Mouse (Mus musculus) lung, embryonic 16.5 days (tissue): ENCODE results near the gene Myo10. TPM values are rescaled to one million over a fixed set of nuclear protein-coding genes. Genes with fewer than 3 reads are reported as not detected.
A peak's percentile ranks its signal among the peaks of the same experiment; 100 is the strongest.

ENCODE experiments used
- ATAC-seq: fragments of 200-750 bp; cut with Nextera tagmentation; 2 replicates; pipeline ENCODE4 v1.8.0; 2017; ENCODE audit warnings: low read depth, mild to moderate bottlenecking, moderate library complexity
- H3K27ac ChIP-seq: fragments of 300-500 bp; sonication (generic); 2 replicates; pipeline ENCODE4 v1.5.1; 2014; ENCODE audit warnings: mild to moderate bottlenecking, control low read depth, low read length
- H3K27me3 ChIP-seq: fragments of 300-500 bp; sonication (generic); 2 replicates; pipeline ENCODE4 v1.6.1; 2014; ENCODE audit warnings: low read depth, low read length, mixed read lengths; ENCODE audit not compliant: control insufficient read depth, insufficient read depth
- H3K36me3 ChIP-seq: fragments of 300-500 bp; sonication (generic); 2 replicates; pipeline ENCODE4 v1.6.1; 2014; ENCODE audit warnings: low read length; ENCODE audit not compliant: control insufficient read depth, insufficient read depth
- H3K4me1 ChIP-seq: fragments of 300-500 bp; sonication (generic); replicated peaks from 2 replicates; pipeline ENCODE4 v1.6.1; 2014; ENCODE audit warnings: low read length, mixed read lengths; ENCODE audit not compliant: control insufficient read depth, insufficient read depth
- H3K4me2 ChIP-seq: fragments of 300-500 bp; sonication (generic); 2 replicates; pipeline ENCODE4 v1.6.1; 2014; ENCODE audit warnings: low read depth, low read length, control low read depth
- H3K4me3 ChIP-seq: fragments of 300-500 bp; sonication (generic); 2 replicates; pipeline ENCODE4 v1.5.1; 2014; ENCODE audit warnings: mild to moderate bottlenecking, low read length, control low read depth
- H3K9ac ChIP-seq: fragments of 300-500 bp; sonication (generic); 2 replicates; pipeline ENCODE4 v1.6.1; 2014; ENCODE audit warnings: low read length, control low read depth
- H3K9me3 ChIP-seq: fragments of 300-500 bp; sonication (generic); 2 replicates; pipeline ENCODE4 v1.6.1; 2016; ENCODE audit warnings: low read length; ENCODE audit not compliant: control insufficient read depth
- WGBS: fragments of 180-500 bp; shearing (Covaris S2); extraction: QIAGEN DNeasy Blood & Tissue Kit; methylation state at CpG from one replicate; pipeline ENCODE4 v1.1.7; 2014; 5-methylcytosine and 5-hydroxymethylcytosine counted together
- polyA plus RNA-seq: library from polyadenylated mRNA; unstranded; fragments of >200 nt; fragmentation: Nextera tagmentation; extraction: Ambion mirVana; gene quantifications from 2 replicates; pipeline ENCODE4 v1.2.1, GENCODE M21; 2015

Gene Myo10
- polyA plus RNA-seq, 1 experiment from 2014 or later, result 33.2 TPM

DNA sequence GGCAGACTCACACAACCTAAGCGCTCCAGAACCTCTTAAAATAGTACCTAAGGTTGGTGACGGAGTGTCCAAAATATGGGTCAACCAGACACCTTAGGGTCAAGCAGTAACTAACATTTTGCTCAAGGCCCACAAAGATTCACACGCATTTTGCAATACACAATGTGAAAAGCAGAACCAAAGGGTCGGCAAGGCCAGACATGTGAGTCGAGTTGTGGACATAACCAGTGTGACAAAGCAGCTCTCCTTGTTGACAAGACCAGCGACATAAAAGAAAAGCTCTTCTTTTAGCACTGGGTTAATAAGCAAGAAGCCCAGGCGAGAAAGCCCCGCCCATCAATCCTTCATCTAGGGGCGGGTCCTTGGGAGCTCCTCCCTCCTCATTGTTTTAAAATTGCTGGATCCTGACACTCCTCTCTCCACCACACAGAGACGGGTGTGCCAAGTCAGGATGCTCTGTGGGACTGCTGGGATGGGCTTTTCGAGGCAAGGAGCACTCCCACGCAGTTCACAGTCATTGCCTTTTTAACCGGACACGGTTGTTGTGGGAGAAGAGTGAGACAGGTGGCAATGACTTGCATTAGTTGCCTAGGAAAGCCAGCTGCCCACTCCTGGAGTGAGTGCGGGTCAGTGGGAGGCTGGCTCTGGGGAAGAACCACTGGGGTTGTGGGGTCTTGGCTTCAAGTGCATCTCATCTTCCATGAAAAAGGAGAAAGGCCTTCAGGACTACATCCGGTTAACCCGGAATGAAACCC lies 212.8 kb downstream of the Myo10 start:
- no peak overlapping the region for H3K4me2 ChIP-seq
- H3K4me3 ChIP-seq, result no peak overlapping the region
- WGBS, result 82% methylated on average over 17 of the region's 17 CpGs
- H3K36me3 ChIP-seq, result no peaks in the 10 kb centered on the region
- no peak overlapping the region for H3K27ac ChIP-seq
- no peaks in the 10 kb centered on the region for H3K27me3 ChIP-seq
- ATAC-seq, result no peak
- no peaks in the 10 kb centered on the region for H3K4me1 ChIP-seq
- H3K9ac ChIP-seq, result no peak overlapping the region
- peaks cover 4% of the 10 kb centered on the region; the same call in 1 of the 2 replicates for H3K9me3 ChIP-seq

DNA sequence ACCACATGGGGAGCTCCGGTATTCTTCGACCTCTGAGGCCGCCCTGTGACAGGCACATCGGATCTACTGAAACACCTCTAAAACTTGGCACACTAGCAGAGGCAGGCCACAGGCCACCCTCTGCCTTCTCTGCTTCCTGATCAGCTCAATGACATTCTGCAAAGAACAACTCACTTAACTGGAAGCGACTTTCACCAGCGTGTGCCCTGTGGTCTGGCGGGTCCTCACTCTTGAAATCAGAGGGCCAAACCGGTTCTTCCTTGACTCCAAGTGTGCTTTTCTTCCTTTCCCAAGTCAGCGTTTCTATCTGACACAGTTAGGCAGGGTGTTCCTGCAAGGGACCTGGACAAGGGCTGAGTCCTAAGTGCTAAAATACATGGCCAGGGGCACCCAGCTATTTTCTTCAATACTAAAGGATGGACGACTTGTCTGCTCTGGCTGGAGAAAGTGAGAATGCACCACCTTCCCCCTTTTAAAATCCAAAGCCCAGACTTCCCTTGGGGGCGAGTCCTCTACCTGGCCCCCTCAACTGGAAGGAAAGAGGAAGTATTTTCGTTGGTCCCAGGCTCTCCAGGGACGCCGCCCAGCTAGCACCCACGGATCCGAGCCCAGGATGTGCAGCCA lies 220.2 kb downstream of the Myo10 start:
- WGBS, result 9% methylated on average over 16 of the region's 16 CpGs

DNA sequence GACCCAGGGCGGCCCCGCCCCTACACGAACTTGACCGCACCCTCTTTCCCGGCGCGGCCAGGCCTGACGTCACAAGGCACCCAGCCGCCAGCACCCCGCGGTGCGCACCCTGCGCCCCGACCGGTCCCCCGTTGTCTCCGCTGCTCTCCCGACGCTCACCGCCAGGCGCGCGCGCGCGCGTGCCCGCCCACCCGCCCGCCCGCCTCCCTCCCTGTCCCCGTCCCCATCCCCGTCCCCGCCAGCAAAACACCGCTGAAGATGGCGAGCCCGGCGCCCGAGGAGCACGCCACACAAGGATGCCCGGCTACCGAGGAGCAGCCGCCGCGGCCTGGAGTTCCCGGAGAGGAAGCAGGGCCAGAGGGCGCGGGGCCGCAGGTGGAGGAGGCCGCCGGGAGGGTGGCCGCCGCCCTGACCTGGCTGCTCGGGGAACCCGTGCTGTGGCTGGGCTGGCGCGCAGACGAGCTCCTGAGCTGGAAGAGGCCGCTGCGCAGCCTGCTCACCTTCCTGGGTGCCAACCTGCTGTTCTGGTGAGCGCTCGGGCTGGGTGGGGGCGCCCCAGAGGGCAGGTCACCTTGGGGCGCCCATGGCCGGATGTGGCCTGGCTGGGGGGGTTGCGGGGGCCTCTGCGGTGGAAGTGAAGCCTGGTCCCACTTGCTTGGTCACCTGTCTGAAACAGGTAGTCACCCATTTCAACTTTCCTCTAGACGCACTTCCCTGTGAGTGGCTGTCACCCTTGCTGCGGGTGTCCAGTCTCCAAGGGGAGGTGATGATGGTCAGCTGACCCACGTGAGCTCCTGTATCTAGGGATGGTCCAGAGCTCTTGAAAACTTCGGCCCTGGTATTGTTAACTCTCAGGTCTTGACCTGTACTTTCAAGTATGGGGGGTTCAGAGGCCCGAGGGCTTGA lies 221.0 kb downstream of the Myo10 start, which contains the start of gene Retreg1:
Gene Retreg1, plus strand, starts transcription at position 95 of the 906 bp plus-strand sequence.
- H3K9ac ChIP-seq, result peak within 1 kb of the TSS; percentile 73
- no peaks in the 10 kb centered on the region for H3K9me3 ChIP-seq
- under 1% methylated on average over 52 of the region's 72 CpGs for WGBS
- peak within 1 kb of the TSS; percentile 90 for H3K4me2 ChIP-seq
- H3K4me1 ChIP-seq, result peaks cover 7% of the 10 kb centered on the region; the same call in 1 of the 2 replicates
- peak; percentile 93 for ATAC-seq
- no peaks in the 10 kb centered on the region for H3K36me3 ChIP-seq
- peak within 1 kb of the TSS; percentile 64 for H3K27ac ChIP-seq
- H3K27me3 ChIP-seq, result peaks cover 8% of the 10 kb centered on the region; the same call in 1 of the 2 replicates
- peak within 1 kb of the TSS; percentile 79 for H3K4me3 ChIP-seq

More for the DNA sequence above, 220.2 kb downstream of the Myo10 start:
- H3K27me3 ChIP-seq, result peaks cover 8% of the 10 kb centered on the region; the same call in 1 of the 2 replicates
- H3K27ac ChIP-seq, result peak overlapping the region; percentile 64
- peak overlapping the region; percentile 79 for H3K4me3 ChIP-seq
- H3K9ac ChIP-seq, result peak overlapping the region; percentile 73
- H3K36me3 ChIP-seq, result no peaks in the 10 kb centered on the region
- peak overlapping the region; percentile 90 for H3K4me2 ChIP-seq
- peak; percentile 32; the same call in 1 of the 2 replicates for ATAC-seq
- peaks cover 7% of the 10 kb centered on the region; the same call in 1 of the 2 replicates for H3K4me1 ChIP-seq
- H3K9me3 ChIP-seq, result no peaks in the 10 kb centered on the region

DNA sequence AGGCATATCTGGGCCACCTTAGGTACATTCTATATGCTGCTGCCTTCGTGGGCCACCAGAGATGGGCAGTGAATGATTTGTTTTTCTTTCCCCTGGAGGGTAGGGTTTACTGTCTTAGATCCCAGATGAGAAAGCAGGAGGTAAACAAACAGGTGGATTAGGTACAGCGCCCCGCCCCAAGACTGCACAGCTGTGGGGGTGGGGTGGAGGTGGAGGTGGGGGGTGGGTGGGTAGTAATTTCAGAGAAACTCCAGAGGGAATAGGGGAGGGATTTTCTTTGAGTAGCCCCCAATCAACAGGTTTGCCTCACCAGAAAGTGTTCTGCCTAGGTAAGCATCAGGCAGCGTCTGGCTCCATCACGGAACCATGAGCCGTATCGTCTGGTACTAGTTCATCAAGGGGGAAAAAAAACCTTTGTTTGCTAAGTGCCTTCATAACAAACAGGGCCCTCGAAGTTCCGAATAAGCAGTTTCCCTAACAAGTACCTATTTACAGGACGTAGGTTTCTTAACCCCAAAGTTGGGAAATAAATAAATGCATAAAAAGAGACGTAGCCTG lies 221.8 kb downstream of the Myo10 start:
- ATAC-seq, result no peak; the same call in 1 of the 2 replicates

DNA sequence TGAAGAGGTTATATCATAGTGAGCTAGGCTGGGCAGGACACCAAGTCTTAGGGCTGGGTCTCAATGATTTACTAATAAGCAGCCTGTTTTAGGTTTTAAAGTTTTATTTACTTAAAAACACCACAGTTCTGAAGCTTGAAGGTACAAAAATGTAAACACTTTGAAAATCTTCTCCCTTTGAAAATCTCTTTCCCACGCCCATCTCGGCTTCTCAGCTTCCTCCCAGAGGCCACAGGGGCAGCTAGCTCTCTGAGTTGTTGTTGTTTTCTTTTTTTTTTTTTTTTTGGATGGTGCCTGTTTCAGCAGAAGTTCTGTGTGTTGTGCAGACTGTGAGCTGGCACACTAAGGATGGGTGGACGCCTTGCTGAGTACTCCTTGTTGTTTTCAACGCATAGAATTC lies 222.4 kb downstream of the Myo10 start:
- Histone ChIP-seq H3K9ac (no peak overlapping the region), H3K36me3 (no peaks in the 10 kb centered on the region), H3K4me1 (peaks cover 7% of the 10 kb centered on the region; the same call in 1 of the 2 replicates), H3K27me3 (peaks cover 8% of the 10 kb centered on the region; the same call in 1 of the 2 replicates), H3K4me3 (no peak overlapping the region), H3K27ac (no peak overlapping the region), H3K9me3 (no peaks in the 10 kb centered on the region), H3K4me2 (no peak overlapping the region)
- ATAC-seq, result no peak
- 43% methylated on average over 4 of the region's 4 CpGs for WGBS

More for the DNA sequence above, 221.8 kb downstream of the Myo10 start:
- H3K9me3 ChIP-seq, result no peaks in the 10 kb centered on the region
- H3K4me3 ChIP-seq, result peak overlapping the region; percentile 79
- H3K27ac ChIP-seq, result no peak overlapping the region
- H3K4me2 ChIP-seq, result peak overlapping the region; percentile 90
- H3K36me3 ChIP-seq, result no peaks in the 10 kb centered on the region
- peaks cover 7% of the 10 kb centered on the region; the same call in 1 of the 2 replicates for H3K4me1 ChIP-seq
- H3K9ac ChIP-seq, result peak overlapping the region; percentile 73
- WGBS, result 12% methylated on average over 11 of the region's 11 CpGs
- peaks cover 8% of the 10 kb centered on the region; the same call in 1 of the 2 replicates for H3K27me3 ChIP-seq

DNA sequence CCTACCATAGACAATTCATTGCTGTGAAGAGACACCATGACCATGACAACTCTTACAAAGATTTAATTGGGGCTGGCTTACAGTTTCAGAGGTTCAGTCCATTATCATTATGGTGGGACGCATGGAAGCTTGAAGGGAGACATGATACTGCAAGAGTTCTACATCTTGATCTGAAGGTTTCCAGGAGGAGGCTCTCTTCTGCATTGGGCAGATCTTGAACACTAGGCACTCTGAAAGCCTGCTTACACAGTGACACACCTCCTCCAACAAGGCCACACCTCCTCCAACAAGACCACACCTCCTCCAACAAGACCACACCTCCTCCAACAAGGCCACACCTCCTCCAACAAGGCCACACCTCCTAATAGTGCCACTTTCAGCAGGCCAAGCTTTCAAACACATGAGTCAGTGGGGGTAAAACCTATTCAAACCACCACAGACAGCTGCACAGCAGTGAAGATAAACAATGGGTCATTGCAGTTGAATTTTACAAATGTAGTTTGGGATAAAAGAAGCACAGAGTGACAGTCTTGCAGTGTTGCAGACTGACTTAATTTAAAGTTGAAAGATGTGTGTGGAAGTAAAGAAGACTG lies 225.3 kb downstream of the Myo10 start:
- H3K27ac ChIP-seq, result no peak overlapping the region
- no peaks in the 10 kb centered on the region for H3K9me3 ChIP-seq
- peaks cover 8% of the 10 kb centered on the region; the same call in 1 of the 2 replicates for H3K4me1 ChIP-seq
- peaks cover 8% of the 10 kb centered on the region; the same call in 1 of the 2 replicates for H3K27me3 ChIP-seq
- no peak overlapping the region for H3K4me3 ChIP-seq
- no peak overlapping the region for H3K4me2 ChIP-seq
- no peaks in the 10 kb centered on the region for H3K36me3 ChIP-seq
- ATAC-seq, result no peak
- no peak overlapping the region for H3K9ac ChIP-seq
- 81% methylated on average over 1 of the region's 1 CpGs for WGBS

DNA sequence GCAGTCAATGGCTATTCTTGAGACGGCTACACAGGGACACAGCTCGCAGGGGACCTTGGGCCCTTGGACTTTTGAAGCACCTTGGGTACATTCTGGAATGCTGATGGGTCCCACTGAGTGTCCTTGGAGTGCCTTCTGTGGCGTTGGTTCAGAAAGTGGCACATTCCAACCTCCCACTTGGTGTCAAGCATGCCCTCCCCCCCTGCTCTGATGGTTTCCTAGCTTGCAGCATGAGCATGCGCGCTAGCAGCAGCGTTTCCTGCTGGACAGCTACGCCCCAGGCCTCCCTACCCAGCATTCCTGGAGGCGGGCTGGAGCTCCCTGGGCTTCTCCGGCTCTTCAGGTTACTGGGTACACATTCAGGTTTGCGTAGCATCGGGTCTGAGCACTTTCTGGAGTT lies 228.2 kb downstream of the Myo10 start:
- Histone ChIP-seq H3K9ac (no peak overlapping the region), H3K4me3 (no peak overlapping the region), H3K27ac (peak overlapping the region; percentile 63), H3K4me1 (0 out of 2 replicates have a peak, but pooled peaks cover 6% of the 10 kb centered on the region), H3K36me3 (no peaks in the 10 kb centered on the region), H3K9me3 (no peaks in the 10 kb centered on the region), H3K27me3 (no peaks in the 10 kb centered on the region), H3K4me2 (peak overlapping the region; percentile 24; the same call in 1 of the 2 replicates)
- peak; percentile 92 for ATAC-seq
- WGBS, result 42% methylated on average over 11 of the region's 11 CpGs

DNA sequence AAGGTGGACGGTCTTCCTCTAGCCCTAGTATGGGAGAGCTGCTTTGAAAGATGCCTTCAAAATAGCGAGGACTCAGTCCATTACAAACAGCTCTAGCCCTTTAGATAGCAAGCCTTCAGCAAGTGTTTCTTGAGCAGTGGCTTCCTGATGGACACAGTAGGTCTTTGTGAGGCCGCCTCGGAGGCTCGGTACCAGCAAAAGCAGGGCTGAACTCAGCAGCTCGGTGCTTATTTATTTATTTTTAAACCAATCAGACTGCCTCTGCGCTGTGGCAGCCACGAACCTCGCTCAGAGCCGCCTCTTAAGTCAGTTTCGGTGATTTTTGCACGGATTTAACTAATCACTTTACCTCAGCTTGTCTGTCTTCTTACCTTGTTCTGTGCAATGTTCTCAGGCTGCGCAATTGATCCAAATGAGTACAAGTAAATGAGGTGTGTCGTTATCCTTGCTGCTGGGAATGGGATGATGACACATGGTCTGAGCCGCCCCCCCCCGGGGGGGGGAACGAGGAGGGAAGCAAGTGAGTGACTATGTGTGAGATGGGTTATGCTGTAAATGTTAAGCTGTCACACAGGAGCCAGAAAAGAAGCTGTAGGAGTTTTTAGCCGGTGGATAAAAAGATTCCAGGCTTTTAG lies 232.1 kb downstream of the Myo10 start:
- 46% methylated on average over 18 of the region's 18 CpGs for WGBS
- no peak overlapping the region for H3K27ac ChIP-seq
- H3K36me3 ChIP-seq, result no peaks in the 10 kb centered on the region
- no peak overlapping the region for H3K4me3 ChIP-seq
- H3K4me1 ChIP-seq, result 0 out of 2 replicates have a peak, but pooled peaks cover 6% of the 10 kb centered on the region
- no peak for ATAC-seq
- H3K9me3 ChIP-seq, result no peaks in the 10 kb centered on the region
- no peak overlapping the region for H3K4me2 ChIP-seq
- H3K27me3 ChIP-seq, result no peaks in the 10 kb centered on the region
- no peak overlapping the region for H3K9ac ChIP-seq
